In the genomic region with DNA sequence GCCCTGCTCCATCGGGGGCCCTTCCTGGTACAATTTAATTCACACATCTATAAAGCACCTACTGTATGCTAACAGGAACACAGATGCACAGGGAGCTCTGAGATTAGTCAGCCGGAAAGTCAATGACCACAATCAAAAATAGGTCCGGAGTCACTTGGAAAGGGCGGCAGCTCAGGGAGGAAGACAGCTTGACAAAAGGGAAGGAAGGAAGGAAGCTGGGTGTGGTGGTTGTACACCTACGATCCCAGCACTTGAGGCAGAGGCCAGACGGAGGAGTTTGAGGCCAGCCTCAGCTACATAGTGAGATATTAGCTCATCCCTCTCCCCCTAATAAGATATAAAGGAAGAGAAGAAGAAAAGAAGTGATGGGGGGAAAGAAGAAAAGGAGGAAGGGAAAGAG, we compare ENCODE assay signal across 19 mouse cellular contexts. TPM values are rescaled to one million over a fixed set of nuclear protein-coding genes. Genes with fewer than 3 reads are reported as not detected.
"Had no signal": no experiment of that assay in that cellular context is flagged by ENCODE, and none has a peak within 500 bp of the region (broad histone marks: within the 10 kb centered on the region; RNA-seq: fewer than 3 reads in every experiment).

No protein-coding gene starts in this region.

- H3K4me1 ChIP-seq: neural tube, embryonic 13.5 days; neural tube, embryonic 15.5 days; stomach, embryonic 15.5 days had no signal

- H3K36me3 ChIP-seq: neural tube, embryonic 13.5 days; neural tube, embryonic 15.5 days; stomach, embryonic 15.5 days had no signal

- H3K27me3 ChIP-seq: neural tube, embryonic 13.5 days; neural tube, embryonic 15.5 days; stomach, embryonic 15.5 days had no signal

- H3K4me3 ChIP-seq: neural tube, embryonic 13.5 days; neural tube, embryonic 15.5 days; stomach, embryonic 15.5 days had no signal

- H3K9me3 ChIP-seq: neural tube, embryonic 13.5 days; neural tube, embryonic 15.5 days; stomach, embryonic 15.5 days had no signal

- DNase-seq: retina, postnatal 1 day; right cerebral cortex, adult 18-20 months; right cerebral cortex, postnatal 14 days; right cerebral cortex, postnatal 25 days; right cerebral cortex, postnatal 4 days; spleen, adult 18-20 months; thymus, adult 18-20 months; thymus, adult 2 months; thymus, postnatal 14 days; thymus, postnatal 25 days; thymus, postnatal 36 days; thymus, postnatal 4 days had no signal

- H3K27ac ChIP-seq: neural tube, embryonic 13.5 days; neural tube, embryonic 15.5 days; stomach, embryonic 15.5 days; stomach, postnatal 0 days had no signal

RNA-seq across cellular contexts. Expression of a gene that starts 39.6 kb away (rescaled TPM):
- total RNA-seq: neutrophil, adult 5-6 weeks had no signal

RNA-seq across cellular contexts. Expression of a gene that starts 54.2 kb away (rescaled TPM):
- total RNA-seq: neutrophil, adult 5-6 weeks had no signal
- polyA plus RNA-seq: neural tube, embryonic 13.5 days; neural tube, embryonic 14.5 days; neural tube, embryonic 15.5 days; spleen, adult 2 months had no signal
